In the genomic region with DNA sequence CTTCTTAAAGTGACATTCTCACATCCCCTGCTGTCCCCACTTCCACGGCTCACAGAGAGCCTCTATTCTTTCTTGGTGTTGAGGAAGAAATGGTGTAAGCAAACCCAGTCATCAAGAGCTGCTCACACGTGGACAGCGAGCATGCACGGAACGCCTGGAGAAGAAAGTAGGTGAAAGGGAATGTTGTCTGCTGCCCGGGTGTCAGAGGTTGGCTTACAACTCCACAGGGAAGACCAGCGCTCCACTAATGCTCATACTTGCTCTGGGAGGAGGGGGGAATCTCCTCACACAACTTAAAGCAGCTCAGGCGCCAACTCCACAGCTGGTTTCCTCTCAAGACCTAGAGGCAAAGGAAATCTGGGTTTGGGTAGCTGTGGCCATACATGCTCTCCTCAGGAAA, we compare ENCODE assay signal across 10 mouse cellular contexts.
A peak's percentile ranks its signal among the peaks of the same experiment; 100 is the strongest.
DNase-seq lines count a peak whose midpoint lies in the region; ATAC-seq and TF ChIP-seq lines count a peak whose summit lies in the region.
"Had no signal": no experiment of that assay in that cellular context is flagged by ENCODE, and none has a peak within 500 bp of the region (broad histone marks: within the 10 kb centered on the region; RNA-seq: fewer than 3 reads in every experiment).

No protein-coding gene starts in this region.

- H3K27me3 ChIP-seq in kidney, adult 2 months (replicated peaks; ENCODE audit: control insufficient read depth, insufficient read depth, low read length): no peaks in the 10 kb centered on the region
- H3K27me3 ChIP-seq in kidney, embryonic 15.5 days: no peaks in the 10 kb centered on the region
- no peaks in the 10 kb centered on the region for H3K27me3 ChIP-seq in limb, embryonic 10.5 days (ENCODE audit: low read depth, poor library complexity, severe bottlenecking)
- H3K27me3 ChIP-seq: neural tube, embryonic 13.5 days had no signal

- H3K4me3 ChIP-seq in kidney, adult 2 months (ENCODE audit: insufficient read depth, low read depth, low read length): no peak overlapping the region
- H3K4me3 ChIP-seq in kidney, embryonic 15.5 days (replicated peaks): no peak overlapping the region
- H3K4me3 ChIP-seq in ES-E14 (ENCODE audit: insufficient read depth in 1 of 2, low read depth in 1 of 2, low read length in 2 of 2, poor library complexity in 1 of 2, severe bottlenecking in 1 of 2): peak overlapping the region in 1 of 2 experiments; percentile 1; a peak in 1 of 4 replicates
- H3K4me3 ChIP-seq in limb, embryonic 10.5 days: no peak overlapping the region
- H3K4me3 ChIP-seq: megakaryocyte, embryonic 14.5 days; neural tube, embryonic 13.5 days had no signal

- DNase-seq in kidney, adult 2 months: peak; percentile 53
- no peak for DNase-seq in ES-E14 (ENCODE audit: low read depth, low spot score)
- peak; percentile 29 for DNase-seq in embryo, embryonic 10 days (ENCODE audit: low spot score)
- DNase-seq in limb, embryonic 10.5 days (ENCODE audit: low spot score): no peak
- no peak for DNase-seq in urinary bladder, postnatal 10 days (ENCODE audit: low spot score)

- H3K27ac ChIP-seq in kidney, adult 2 months (ENCODE audit: insufficient read depth, low read depth, low read length): no peak overlapping the region
- no peak overlapping the region for H3K27ac ChIP-seq in kidney, embryonic 15.5 days
- peak overlapping the region; percentile 96 for H3K27ac ChIP-seq in ES-E14 (ENCODE audit: insufficient read depth, low read depth, low read length, poor library complexity, severe bottlenecking)
- H3K27ac ChIP-seq in limb, embryonic 10.5 days: peak overlapping the region; percentile 53; the same call in 1 of the 2 replicates

- in situ Hi-C loops in ES-E14 (cut with MboI; ENCODE audit: low sequenced_read_pairs in 2 of 2, unreplicated experiment in 2 of 2): no loop called here

- no peak for ATAC-seq in kidney, embryonic 15.5 days (replicated peaks; ENCODE audit: low FRiP score)
- ATAC-seq in megakaryocyte-erythroid progenitor cell, adult 5-6 weeks (replicated peaks; ENCODE audit: low FRiP score, low TSS enrichment, poor library complexity, severe bottlenecking): no peak
- ATAC-seq: inflammation-experienced regulatory T-cells, adult 6 months had no signal

- TF ChIP-seq POLR2A in kidney, adult 2 months (IDR thresholded peaks at IDR 0.05; ENCODE audit: low read depth, low read length): no peak

- no peaks in the 10 kb centered on the region for H3K36me3 ChIP-seq in kidney, adult 2 months (ENCODE audit: control insufficient read depth, insufficient read depth, low read length)
- no peaks in the 10 kb centered on the region for H3K36me3 ChIP-seq in kidney, embryonic 15.5 days
- no peaks in the 10 kb centered on the region; the same call in 1 of the 2 replicates for H3K36me3 ChIP-seq in ES-E14 (ENCODE audit: control insufficient read depth, insufficient read depth, low read length, poor library complexity, severe bottlenecking)
- H3K36me3 ChIP-seq in limb, embryonic 10.5 days: no peaks in the 10 kb centered on the region
- H3K36me3 ChIP-seq: neural tube, embryonic 13.5 days had no signal

- no peak for TF ChIP-seq CTCF in kidney, adult 2 months (conservative IDR thresholded peaks at IDR 0.05; ENCODE audit: insufficient read depth, insufficient read length, low read depth, low read length)

- no peaks in the 10 kb centered on the region for H3K4me1 ChIP-seq in kidney, adult 2 months (ENCODE audit: control insufficient read depth, insufficient read depth, low read length)
- H3K4me1 ChIP-seq in kidney, embryonic 15.5 days: 0 out of 2 replicates have a peak, but pooled peaks cover 2% of the 10 kb centered on the region
- peaks cover 15 to 17% of the 10 kb centered on the region in 2 experiments for H3K4me1 ChIP-seq in ES-E14 (ENCODE audit: control insufficient read depth in 2 of 2, insufficient read depth in 2 of 2, low read length in 2 of 2, poor library complexity in 1 of 2)
- 0 out of 2 replicates have a peak, but pooled peaks cover 4% of the 10 kb centered on the region for H3K4me1 ChIP-seq in limb, embryonic 10.5 days
- H3K4me1 ChIP-seq: megakaryocyte, embryonic 14.5 days had no signal

- WGBS in kidney, adult 2 months: 54% methylated on average over 8 of the region's 8 CpGs
- 54% methylated on average over 8 of the region's 8 CpGs for WGBS in kidney, embryonic 15.5 days
- WGBS in limb, embryonic 10.5 days: 50% methylated on average over 8 of the region's 8 CpGs

- no peak overlapping the region for H3K4me2 ChIP-seq in kidney, embryonic 15.5 days
- H3K4me2 ChIP-seq: neural tube, embryonic 13.5 days had no signal

- H3K9ac ChIP-seq in kidney, embryonic 15.5 days: no peak overlapping the region
- H3K9ac ChIP-seq in ES-E14 (ENCODE audit: insufficient read depth, low read depth, low read length, poor library complexity, severe bottlenecking): peak overlapping the region; percentile 67; the same call in 1 of the 2 replicates
- H3K9ac ChIP-seq: neural tube, embryonic 13.5 days had no signal

- H3K9me3 ChIP-seq in kidney, embryonic 15.5 days (replicated peaks): no peaks in the 10 kb centered on the region
- H3K9me3 ChIP-seq in ES-E14 (ENCODE audit: control insufficient read depth, insufficient read depth, low read depth, low read length): no peaks in the 10 kb centered on the region
- 0 out of 2 replicates have a peak, but pooled peaks cover 3% of the 10 kb centered on the region for H3K9me3 ChIP-seq in limb, embryonic 10.5 days (replicated peaks)

TF ChIP-seq in ES-E14, 5 proteins besides CTCF, POLR2A, EP300 and RAD21:
- TF ChIP-seq MAFK (IDR thresholded peaks at IDR 0.05; ENCODE audit: insufficient read depth, low read depth, low read length): no peak
- TF ChIP-seq CHD2 (IDR thresholded peaks at IDR 0.05; ENCODE audit: low read depth, low read length): 0 out of 2 replicates have a peak, but pooled peaks have one; percentile 7

Comparison
In these comparisons a context has a peak if more than half of its experiments do, and no peak if none do; other contexts are left out.
1. DNase-seq: peak in kidney, adult 2 months (single experiment) and embryo, embryonic 10 days (single experiment); none in ES-E14 (single experiment), limb, embryonic 10.5 days (single experiment) and urinary bladder, postnatal 10 days (single experiment).
2. H3K27ac ChIP-seq: peak in ES-E14 (single experiment) and limb, embryonic 10.5 days (single experiment); none in kidney, adult 2 months (single experiment) and kidney, embryonic 15.5 days (single experiment).